ENCODE assay signal across 21 mouse cellular contexts in genomic region chr4:102136366-102136849, GRCm38 (mm10).
"Had no signal": no experiment of that assay in that cellular context is flagged by ENCODE, and none has a peak within 500 bp of the region (broad histone marks: within the 10 kb centered on the region; RNA-seq: fewer than 3 reads in every experiment).

No protein-coding gene starts in this region.

- H3K27me3 ChIP-seq: kidney, embryonic 15.5 days; megakaryocyte, embryonic 14.5 days; midbrain, embryonic 13.5 days; neural tube, embryonic 13.5 days; stomach, embryonic 15.5 days had no signal

- H3K4me1 ChIP-seq: kidney, embryonic 15.5 days; megakaryocyte, embryonic 14.5 days; midbrain, embryonic 10.5 days; midbrain, embryonic 13.5 days; neural tube, embryonic 13.5 days; stomach, embryonic 15.5 days had no signal

- ATAC-seq: liver, postnatal 0 days; lung, postnatal 0 days; midbrain, embryonic 13.5 days; midbrain, embryonic 16.5 days had no signal

- DNase-seq: kidney, postnatal 10 days; kidney, postnatal 36 days; layer of hippocampus, postnatal 36 days; liver, postnatal 0 days; lung, embryonic 14.5 days; retina, postnatal 1 day; right cerebral cortex, postnatal 25 days; spleen, adult 18-20 months; thymus, postnatal 25 days had no signal

- H3K27ac ChIP-seq: kidney, embryonic 15.5 days; left cerebral cortex, adult 2 months; liver, embryonic 14.5 days; macrophage; midbrain, embryonic 10.5 days; midbrain, embryonic 13.5 days; neural tube, embryonic 13.5 days; stomach, embryonic 15.5 days had no signal

- H3K4me3 ChIP-seq: kidney, embryonic 15.5 days; left cerebral cortex, adult 2 months; megakaryocyte, embryonic 14.5 days; midbrain, embryonic 10.5 days; midbrain, embryonic 13.5 days; myocyte; neural tube, embryonic 13.5 days; stomach, embryonic 15.5 days had no signal
